Mouse (Mus musculus): Measurements from ENCODE around the gene Vti1a. TPM values are rescaled to one million over a fixed set of nuclear protein-coding genes. Genes with fewer than 3 reads are reported as not detected.

The Vti1a gene
- polyA plus RNA-seq, 1 experiment: 7.8 TPM

- DNase-seq (ENCODE audit: low read depth, low spot score): no peak
- 86% methylated on average over 11 of the region's 11 CpGs for WGBS
Observed at GRCm38 (mm10) chr19:55642361-55642760, 326.3 kb downstream of the Vti1a start.

GRCm38 (mm10) chr19:55643288-55643901, 327.3 kb downstream of the Vti1a start:
- WGBS: 2% methylated on average over 14 of the region's 14 CpGs
- DNase-seq (ENCODE audit: low read depth, low spot score): peak; percentile 42

DNA sequence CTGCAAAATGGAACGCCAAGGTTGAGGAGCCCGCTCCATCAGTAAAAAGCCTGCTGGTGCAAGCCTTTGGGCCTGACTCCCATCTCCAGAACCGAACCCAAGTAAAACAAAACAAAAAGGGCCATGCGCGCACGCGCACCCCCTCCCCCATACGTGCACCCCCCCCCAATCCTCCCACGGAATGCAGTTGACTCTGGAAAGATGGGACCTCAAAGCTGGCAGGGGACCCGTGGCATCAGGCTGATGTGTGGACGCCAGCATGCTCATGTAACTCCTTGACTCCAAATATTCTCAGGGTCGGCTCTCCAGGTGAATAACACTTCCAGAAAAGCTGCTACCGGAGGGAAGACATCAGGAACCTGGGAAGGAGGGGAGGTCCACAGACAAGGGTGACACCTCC, 327.8 kb downstream of the Vti1a start:
- WGBS: 76% methylated on average over 13 of the region's 13 CpGs
- no peak for DNase-seq (ENCODE audit: low read depth, low spot score)

- 85% methylated on average over 10 of the region's 10 CpGs for WGBS
- DNase-seq (ENCODE audit: low read depth, low spot score): no peak
Observed at GRCm38 (mm10) chr19:55649363-55649762, 333.3 kb downstream of the Vti1a start.

DNA sequence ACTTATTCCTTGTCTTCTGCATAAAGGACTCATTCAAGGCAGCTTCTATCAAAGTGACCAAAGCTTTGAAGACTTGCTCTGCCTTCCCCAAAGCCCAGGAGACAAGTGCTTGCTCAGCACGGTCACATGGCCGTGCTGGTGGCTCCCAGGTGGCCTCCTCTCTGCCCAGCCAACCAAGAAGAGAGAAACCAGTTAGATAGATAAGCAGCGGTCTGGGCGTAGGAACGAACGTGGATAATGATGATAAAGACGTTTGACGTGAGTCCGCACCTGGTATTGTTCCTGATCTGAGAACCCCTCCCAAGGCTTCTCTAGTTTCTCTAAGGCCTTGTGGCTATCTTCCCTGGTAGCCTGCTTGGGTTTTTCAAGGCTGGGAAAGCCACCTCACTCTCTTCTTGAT, 334.9 kb downstream of the Vti1a start:
- WGBS: 94% methylated on average over 9 of the region's 9 CpGs
- DNase-seq (ENCODE audit: low read depth, low spot score): no peak

DNA sequence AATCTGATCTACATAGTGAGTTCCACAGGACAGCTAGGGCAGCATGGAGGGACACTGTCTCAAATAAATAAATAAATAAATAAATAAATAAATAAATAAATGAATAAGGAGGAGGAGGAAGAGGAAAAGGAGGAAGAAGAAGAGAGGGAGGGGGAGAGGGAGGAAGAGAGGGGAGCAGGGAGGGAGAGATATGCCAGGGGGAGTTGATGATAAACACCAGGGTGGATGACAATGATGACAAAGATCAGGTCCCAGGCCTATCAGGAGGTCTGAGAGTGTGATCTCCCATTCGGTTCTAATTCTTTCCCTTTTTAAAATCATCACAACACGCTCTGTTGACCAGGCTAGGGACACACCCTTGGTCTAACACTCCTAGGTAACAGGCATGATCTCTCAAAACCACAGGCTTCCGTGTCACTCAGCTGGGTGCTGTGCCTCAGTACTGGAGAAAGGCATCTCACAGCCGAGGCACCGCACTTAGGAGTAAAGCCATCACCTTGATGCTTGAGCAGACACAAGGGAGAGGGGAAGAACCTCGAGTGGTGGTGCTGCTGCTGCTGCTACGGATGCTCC, 336.7 kb downstream of the Vti1a start:
- WGBS: 85% methylated on average over 7 of the region's 7 CpGs
- no peak for DNase-seq (ENCODE audit: low read depth, low spot score)

DNA sequence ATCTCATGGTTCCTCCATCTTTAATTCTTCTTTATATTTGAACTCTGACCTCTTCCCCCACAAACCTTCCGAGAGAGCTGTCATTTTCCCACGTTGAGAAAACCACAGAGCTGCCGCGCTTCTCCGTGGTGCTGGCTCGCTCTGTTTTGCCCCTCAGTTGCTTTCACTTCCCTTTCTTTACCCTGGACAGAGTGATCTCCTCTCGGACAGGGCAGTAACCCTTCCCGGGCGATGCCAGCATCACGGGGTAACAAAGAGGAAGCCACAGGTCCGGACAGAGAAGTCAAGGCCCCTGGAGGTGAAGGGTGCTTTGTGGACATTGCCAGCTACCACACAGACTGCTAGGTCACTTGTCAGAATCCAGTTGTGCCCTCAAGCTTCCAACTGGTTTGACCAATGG, 344.1 kb downstream of the Vti1a start:
- 83% methylated on average over 11 of the region's 11 CpGs for WGBS
- DNase-seq (ENCODE audit: low read depth, low spot score): no peak

- 62% methylated on average over 5 of the region's 5 CpGs for whole genome bisulfite sequencing
Observed at GRCm38 (mm10) chr19:55662521-55663223, 346.6 kb downstream of the Vti1a start.

DNA sequence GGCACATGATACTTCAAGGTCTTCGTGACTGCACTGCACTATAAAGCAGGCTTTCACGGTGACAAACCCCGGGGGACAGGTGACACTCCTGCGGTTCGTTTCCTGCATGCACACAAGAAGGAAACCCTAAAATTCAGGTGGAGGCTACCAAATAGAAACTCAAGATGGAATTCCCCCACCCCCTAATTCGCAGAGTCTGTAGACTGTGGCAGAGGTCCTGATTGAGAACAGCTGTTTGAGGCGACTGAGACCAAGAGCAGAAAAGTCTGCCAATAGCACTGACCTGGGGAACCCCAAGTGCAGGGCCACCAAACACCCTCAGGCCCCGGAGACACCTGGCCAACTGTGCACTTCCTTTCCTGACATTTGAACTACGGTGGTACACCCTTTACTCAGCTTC, 351.7 kb downstream of the Vti1a start:
- 75% methylated on average over 9 of the region's 9 CpGs for WGBS
- DNase-seq (ENCODE audit: low read depth, low spot score): no peak

More at GRCm38 (mm10) chr19:55662521-55663223, 346.6 kb downstream of the Vti1a start:
- no peak for DNase-seq (ENCODE audit: low read depth, low spot score)

DNA sequence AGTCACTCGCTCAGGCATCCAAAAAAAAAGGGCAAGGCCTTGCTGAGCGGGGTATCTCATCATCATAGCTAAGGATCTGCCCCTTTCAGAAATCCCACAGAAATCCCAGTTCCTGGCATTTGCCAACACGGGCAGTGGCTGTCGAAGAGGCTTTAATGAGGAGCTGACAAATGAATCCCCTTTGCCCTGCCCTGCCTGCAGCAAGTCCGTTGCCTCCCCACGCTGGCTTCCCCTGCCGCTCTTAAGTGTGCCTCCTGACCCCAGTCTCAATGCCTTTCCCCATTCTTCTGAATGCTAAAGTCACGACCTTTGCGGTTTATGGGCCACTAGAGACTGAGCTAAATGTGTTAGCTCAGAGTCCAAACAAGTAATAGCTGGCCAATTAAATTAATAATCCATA, 352.8 kb downstream of the Vti1a start:
- no peak for DNase-seq (ENCODE audit: low read depth, low spot score)
- WGBS: 73% methylated on average over 9 of the region's 9 CpGs

Other genes with a start within 250 kb of the Vti1a start
- 7.5 and 11.3 TPM in 2 replicates for gene Gpam, start 189.1 kb upstream of the Vti1a start, polyA plus RNA-seq (2012; rRNA removed)
- not detected in 2 replicates for gene Tectb, start 135.6 kb upstream of the Vti1a start, polyA plus RNA-seq (2012; rRNA removed)
- 0.03 and 0.04 TPM in 2 replicates for gene Gucy2g, start 75.1 kb upstream of the Vti1a start, polyA plus RNA-seq (2012; rRNA removed)
- 170 and 615 TPM in 2 replicates for gene Acsl5, start 64.4 kb upstream of the Vti1a start, polyA plus RNA-seq (2012; rRNA removed)
- gene Zdhhc6, start 263 bp upstream of the Vti1a start, polyA plus RNA-seq (2012; rRNA removed): 14.7 and 15.4 TPM in 2 replicates